In genomic region chr2:18100914-18101313, GRCm38 (mm10) we compare ENCODE assay signal across 14 mouse cellular contexts. TPM values are rescaled to one million over a fixed set of nuclear protein-coding genes. Genes with fewer than 3 reads are reported as not detected.
DNase-seq lines count a peak whose midpoint lies in the region; ATAC-seq and TF ChIP-seq lines count a peak whose summit lies in the region.
"Had no signal": no experiment of that assay in that cellular context is flagged by ENCODE, and none has a peak within 500 bp of the region (broad histone marks: within the 10 kb centered on the region; RNA-seq: fewer than 3 reads in every experiment).

No protein-coding gene starts in this region.

- H3K4me2 ChIP-seq in hindbrain, postnatal 0 days (ENCODE audit: low read depth, low read length) = no peak overlapping the region
- no peak overlapping the region for H3K4me2 ChIP-seq in hindbrain, embryonic 16.5 days (ENCODE audit: low read length)
- H3K4me2 ChIP-seq: hindbrain, embryonic 15.5 days; limb, embryonic 15.5 days; midbrain, embryonic 12.5 days had no signal

- TF ChIP-seq CTCF in hindbrain, postnatal 0 days (IDR thresholded peaks at IDR 0.05; ENCODE audit: low read depth) = peak; percentile 10; the same call in 1 of the 2 replicates

- H3K36me3 ChIP-seq in hindbrain, postnatal 0 days (ENCODE audit: insufficient read depth, low read length) = no peaks in the 10 kb centered on the region
- H3K36me3 ChIP-seq in hindbrain, embryonic 16.5 days (ENCODE audit: control insufficient read depth, insufficient read depth, low read length) = peaks cover 5% of the 10 kb centered on the region; the same call in 1 of the 2 replicates

- no peak for DNase-seq in hindbrain, postnatal 0 days (ENCODE audit: low spot score)
- peak; percentile 9 for DNase-seq in retina, adult 2 months (ENCODE audit: low read depth, low spot score)
- DNase-seq in retina, postnatal 1 day = no peak
- peak; percentile 10 for DNase-seq in T-cell, adult 2 months (ENCODE audit: low spot score)
- peak; percentile 32 for DNase-seq in thymus, postnatal 25 days
- no peak for DNase-seq in kidney, adult 9 months
- DNase-seq in embryo, embryonic 9.5 days (ENCODE audit: extremely low spot score) = no peak
- DNase-seq: cerebellum, adult 8-10 months had no signal

- no peaks in the 10 kb centered on the region for H3K9me3 ChIP-seq in hindbrain, postnatal 0 days (ENCODE audit: low read length)
- no peaks in the 10 kb centered on the region for H3K9me3 ChIP-seq in hindbrain, embryonic 16.5 days (ENCODE audit: control insufficient read depth, low read length)
- H3K9me3 ChIP-seq: G1E; heart, embryonic 10.5 days; hindbrain, embryonic 15.5 days; limb, embryonic 15.5 days; midbrain, embryonic 12.5 days had no signal

- ATAC-seq in hindbrain, postnatal 0 days = no peak
- no peak for ATAC-seq in hindbrain, embryonic 16.5 days

- no peak overlapping the region for H3K4me3 ChIP-seq in hindbrain, postnatal 0 days (ENCODE audit: low read length)
- H3K4me3 ChIP-seq in hindbrain, embryonic 16.5 days (ENCODE audit: low read length) = no peak overlapping the region
- H3K4me3 ChIP-seq: heart, embryonic 10.5 days; hindbrain, embryonic 15.5 days; limb, embryonic 15.5 days; midbrain, embryonic 12.5 days had no signal

- H3K27ac ChIP-seq in hindbrain, postnatal 0 days = no peak overlapping the region
- H3K27ac ChIP-seq in hindbrain, embryonic 16.5 days (ENCODE audit: low read depth, low read length) = no peak overlapping the region
- H3K27ac ChIP-seq: heart, embryonic 10.5 days; hindbrain, embryonic 15.5 days; limb, embryonic 15.5 days; midbrain, embryonic 12.5 days had no signal

- no peak overlapping the region for H3K9ac ChIP-seq in hindbrain, postnatal 0 days (replicated peaks; ENCODE audit: low read length)
- H3K9ac ChIP-seq in hindbrain, embryonic 16.5 days (ENCODE audit: low read depth, low read length) = no peak overlapping the region
- H3K9ac ChIP-seq: hindbrain, embryonic 15.5 days; limb, embryonic 15.5 days; midbrain, embryonic 12.5 days had no signal

- 95% methylated on average over 2 of the region's 2 CpGs for WGBS in hindbrain, postnatal 0 days
- WGBS in hindbrain, embryonic 16.5 days = 94% methylated on average over 2 of the region's 2 CpGs

- no peaks in the 10 kb centered on the region for H3K4me1 ChIP-seq in hindbrain, postnatal 0 days (ENCODE audit: insufficient read depth, low read length)
- H3K4me1 ChIP-seq in hindbrain, embryonic 16.5 days (ENCODE audit: control insufficient read depth, insufficient read depth, low read depth, low read length) = no peaks in the 10 kb centered on the region
- H3K4me1 ChIP-seq: heart, embryonic 10.5 days; hindbrain, embryonic 15.5 days; limb, embryonic 15.5 days; midbrain, embryonic 12.5 days had no signal

- no peaks in the 10 kb centered on the region for H3K27me3 ChIP-seq in hindbrain, postnatal 0 days (ENCODE audit: insufficient read depth, low read length)
- no peaks in the 10 kb centered on the region for H3K27me3 ChIP-seq in hindbrain, embryonic 16.5 days (replicated peaks; ENCODE audit: control insufficient read depth, insufficient read depth, low read length)
- H3K27me3 ChIP-seq: hindbrain, embryonic 15.5 days; limb, embryonic 15.5 days; midbrain, embryonic 12.5 days had no signal

RNA-seq across cellular contexts. Expression of gene Mllt10, which starts 45.9 kb away (rescaled TPM):
- 20.1 and 25.6 TPM in 2 replicates for total RNA-seq in hindbrain, postnatal 0 days (2014; rRNA removed)
- 30.0 and 34.6 TPM in 2 replicates for polyA plus RNA-seq in hindbrain, postnatal 0 days (2015; fragmentation: Nextera tagmentation; extraction: Ambion mirVana)
- 37.5 and 42.9 TPM in 2 replicates for polyA plus RNA-seq in hindbrain, embryonic 16.5 days (2015; fragmentation: Nextera tagmentation; extraction: Ambion mirVana)

RNA-seq across cellular contexts. Expression of gene Skida1, which starts 52.1 kb away (rescaled TPM):
- total RNA-seq in hindbrain, postnatal 0 days (2014; rRNA removed) = 14.1 and 22.7 TPM in 2 replicates
- 4.4 and 5.0 TPM in 2 replicates for polyA plus RNA-seq in hindbrain, postnatal 0 days (2015; fragmentation: Nextera tagmentation; extraction: Ambion mirVana)
- polyA plus RNA-seq in hindbrain, embryonic 16.5 days (2015; fragmentation: Nextera tagmentation; extraction: Ambion mirVana) = 4.4 and 5.8 TPM in 2 replicates

Comparison
In these comparisons a context has a peak if more than half of its experiments do, and no peak if none do; other contexts are left out.
1. DNase-seq: peak in retina, adult 2 months (single experiment), T-cell, adult 2 months (single experiment) and thymus, postnatal 25 days (single experiment); none in hindbrain, postnatal 0 days (single experiment), retina, postnatal 1 day (single experiment), kidney, adult 9 months (single experiment) and embryo, embryonic 9.5 days (single experiment).